Mouse (Mus musculus): ENCODE results near the gene Fmnl2. TPM values are rescaled to one million over a fixed set of nuclear protein-coding genes. Genes with fewer than 3 reads are reported as not detected.

The Fmnl2 gene
- total and polyA plus RNA-seq, 3 experiments = 0.42 to 2.8 (median 2.1) TPM

- Histone ChIP-seq H3K4me1 (ENCODE audit: control insufficient read depth in 1 of 2, insufficient read depth in 2 of 2) (no peaks in the 10 kb centered on the region), H3K4me3 (replicated peaks in 1 of 3; ENCODE audit: low read depth in 2 of 3, low read length in 2 of 3, poor library complexity in 1 of 3) (no peak overlapping the region), H3K79me2 (replicated peaks; ENCODE audit: control insufficient read depth, extremely low read depth, insufficient read depth, poor library complexity, severe bottlenecking) (no peaks in the 10 kb centered on the region), H3K9ac (ENCODE audit: insufficient read depth, low read depth) (no peak overlapping the region), H3K4me2 (ENCODE audit: insufficient read depth, low read depth, poor library complexity, severe bottlenecking) (no peak overlapping the region), H3K27ac (ENCODE audit: insufficient read depth, low read depth) (no peak overlapping the region), H3K36me3 (replicated peaks in 1 of 2; ENCODE audit: control insufficient read depth in 1 of 2, insufficient read depth in 1 of 2, low read length in 1 of 2) (no peaks in the 10 kb centered on the region), H3K27me3 (replicated peaks) (no peaks in the 10 kb centered on the region), H3K9me3 (replicated peaks; ENCODE audit: low read length) (no peaks in the 10 kb centered on the region)
- TF ChIP-seq ZC3H11A (IDR thresholded peaks at IDR 0.05; ENCODE audit: low read depth, low read length) (no peak), MEF2A (IDR thresholded peaks at IDR 0.05; ENCODE audit: borderline replicate concordance, low read depth, low read length) (no peak)
- DNase-seq (ENCODE audit: extremely low read depth) = no peak
- dilution Hi-C loops (cut with MboI; ENCODE audit: extremely low pct_ligation_motif_present, extremely low pct_unique_long_range_greater_than_20kb, low sequenced_read_pairs) = no loop called here
- in situ Hi-C loops (cut with MboI; ENCODE audit: low pct_ligation_motif_present, low pct_unique_long_range_greater_than_20kb, low sequenced_read_pairs) = no loop called here
Observed at GRCm38 (mm10) chr2:52875801-52876200, 18.1 kb downstream of the Fmnl2 start.

DNA sequence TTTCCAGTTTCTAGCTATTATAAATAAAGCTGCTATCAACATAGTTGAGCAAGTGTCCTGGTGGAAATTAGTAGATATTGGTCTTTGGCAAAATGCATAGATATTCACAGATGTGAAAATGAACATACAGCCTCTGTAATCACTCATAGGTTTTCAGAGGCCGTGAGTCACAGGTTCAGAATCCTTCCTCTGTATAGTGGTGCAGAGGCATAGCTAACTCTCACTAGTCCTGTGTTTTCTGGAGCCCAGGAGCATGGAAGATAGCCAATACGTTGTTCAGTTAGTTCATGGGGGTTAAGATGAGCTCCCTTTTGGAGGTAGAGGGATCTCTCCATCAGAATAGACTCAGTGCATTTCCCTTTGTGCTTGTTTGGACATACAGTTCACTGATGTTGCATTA is 25.7 kb downstream of the Fmnl2 start:
- TF ChIP-seq NELFE (IDR thresholded peaks at IDR 0.05; ENCODE audit: low read depth, low read length) (no peak), POLR2AphosphoS2 (IDR thresholded peaks at IDR 0.05; ENCODE audit: low read depth, low read length) (no peak), TBP (conservative IDR thresholded peaks at IDR 0.05; ENCODE audit: low read depth, low read length) (no peak), CTCF (conservative IDR thresholded peaks at IDR 0.05 in 1 of 2, IDR thresholded peaks at IDR 0.05 in 1 of 2; ENCODE audit: low read depth in 2 of 2, low read length in 2 of 2) (no peak), MAFK (IDR thresholded peaks at IDR 0.05; ENCODE audit: insufficient replicate concordance, low read length) (no peak), EP300 (IDR thresholded peaks at IDR 0.05; ENCODE audit: low read length) (no peak), ZMIZ1 (IDR thresholded peaks at IDR 0.05; ENCODE audit: low read depth, low read length) (no peak)
- Histone ChIP-seq H3K79me2 (replicated peaks; ENCODE audit: control insufficient read depth, extremely low read depth, insufficient read depth, poor library complexity, severe bottlenecking) (no peaks in the 10 kb centered on the region), H3K36me3 (replicated peaks in 1 of 2; ENCODE audit: control insufficient read depth in 1 of 2, insufficient read depth in 1 of 2, low read length in 1 of 2) (no peaks in the 10 kb centered on the region), H3K4me1 (ENCODE audit: control insufficient read depth in 1 of 2, insufficient read depth in 2 of 2) (peaks cover 0 to 7% of the 10 kb centered on the region in 2 experiments; a peak in 2 of 4 replicates), H3K9ac (ENCODE audit: insufficient read depth, low read depth) (no peak overlapping the region), H3K27ac (ENCODE audit: insufficient read depth, low read depth) (no peak overlapping the region), H3K4me3 (replicated peaks in 1 of 3; ENCODE audit: low read depth in 2 of 3, low read length in 2 of 3, poor library complexity in 1 of 3) (no peak overlapping the region), H3K27me3 (replicated peaks) (no peaks in the 10 kb centered on the region), H3K9me3 (replicated peaks; ENCODE audit: low read length) (no peaks in the 10 kb centered on the region), H3K4me2 (ENCODE audit: insufficient read depth, low read depth, poor library complexity, severe bottlenecking) (no peak overlapping the region)
- dilution Hi-C loops (cut with MboI; ENCODE audit: extremely low pct_ligation_motif_present, extremely low pct_unique_long_range_greater_than_20kb, low sequenced_read_pairs) = no loop called here
- in situ Hi-C loops (cut with MboI; ENCODE audit: low pct_ligation_motif_present, low pct_unique_long_range_greater_than_20kb, low sequenced_read_pairs) = no loop called here
- DNase-seq (ENCODE audit: extremely low read depth) = no peak

DNA sequence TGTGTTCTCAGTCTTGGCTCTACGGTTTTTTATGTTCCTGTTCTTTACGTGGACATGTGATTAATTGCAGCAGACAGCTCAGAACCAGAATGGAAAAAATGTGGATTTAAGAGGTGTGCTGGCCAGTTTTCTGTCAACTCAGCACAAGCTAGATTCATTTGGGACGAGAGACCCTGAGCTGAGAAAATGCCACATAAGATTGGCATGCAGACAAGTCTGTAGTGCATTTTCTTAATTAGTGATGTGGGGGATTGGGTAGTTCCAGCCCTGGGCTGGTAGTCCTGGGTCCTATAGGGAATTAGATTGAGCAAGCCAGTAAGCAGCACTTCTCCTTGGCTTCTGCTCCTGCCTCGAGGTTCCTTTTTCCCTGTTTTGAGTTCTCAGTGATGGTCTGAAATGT is 26.4 kb downstream of the Fmnl2 start:
- Histone ChIP-seq H3K79me2 (replicated peaks; ENCODE audit: control insufficient read depth, extremely low read depth, insufficient read depth, poor library complexity, severe bottlenecking) (no peaks in the 10 kb centered on the region), H3K4me1 (ENCODE audit: control insufficient read depth in 1 of 2, insufficient read depth in 2 of 2) (peaks cover 0 to 7% of the 10 kb centered on the region in 2 experiments; a peak in 2 of 4 replicates), H3K4me3 (replicated peaks in 1 of 3; ENCODE audit: low read depth in 2 of 3, low read length in 2 of 3, poor library complexity in 1 of 3) (no peak overlapping the region), H3K4me2 (ENCODE audit: insufficient read depth, low read depth, poor library complexity, severe bottlenecking) (no peak overlapping the region), H3K36me3 (replicated peaks in 1 of 2; ENCODE audit: control insufficient read depth in 1 of 2, insufficient read depth in 1 of 2, low read length in 1 of 2) (no peaks in the 10 kb centered on the region), H3K9me3 (replicated peaks; ENCODE audit: low read length) (no peaks in the 10 kb centered on the region), H3K27me3 (replicated peaks) (no peaks in the 10 kb centered on the region), H3K27ac (ENCODE audit: insufficient read depth, low read depth) (no peak overlapping the region), H3K9ac (ENCODE audit: insufficient read depth, low read depth) (no peak overlapping the region)
- TF ChIP-seq USF1 (IDR thresholded peaks at IDR 0.05; ENCODE audit: low read depth, low read length) = no peak
- no peak for TF ChIP-seq ZKSCAN1 (IDR thresholded peaks at IDR 0.05; ENCODE audit: borderline replicate concordance, low read depth, low read length)
- no peak for TF ChIP-seq ELF1 (IDR thresholded peaks at IDR 0.05; ENCODE audit: low read depth, low read length)
- no peak for TF ChIP-seq MXI1 (IDR thresholded peaks at IDR 0.05; ENCODE audit: low read depth, low read length)
- no peak for TF ChIP-seq ZNF384 (IDR thresholded peaks at IDR 0.05; ENCODE audit: low read depth, low read length)
- no peak for TF ChIP-seq RAD21 (IDR thresholded peaks at IDR 0.05; ENCODE audit: low read depth, low read length)
- TF ChIP-seq SIN3A (IDR thresholded peaks at IDR 0.05; ENCODE audit: low read length) = no peak
- no peak for TF ChIP-seq EP300 (IDR thresholded peaks at IDR 0.05; ENCODE audit: low read length)
- no peak for TF ChIP-seq BHLHE40 (IDR thresholded peaks at IDR 0.05; ENCODE audit: low read depth, low read length)
- no peak for TF ChIP-seq GABPA (IDR thresholded peaks at IDR 0.05; ENCODE audit: insufficient replicate concordance, low read depth, low read length)
- no peak for TF ChIP-seq NELFE (IDR thresholded peaks at IDR 0.05; ENCODE audit: low read depth, low read length)
- TF ChIP-seq CTCF (conservative IDR thresholded peaks at IDR 0.05 in 1 of 2, IDR thresholded peaks at IDR 0.05 in 1 of 2; ENCODE audit: low read depth in 2 of 2, low read length in 2 of 2) = no peak
- in situ Hi-C loops (cut with MboI; ENCODE audit: low pct_ligation_motif_present, low pct_unique_long_range_greater_than_20kb, low sequenced_read_pairs) (no loop called here), dilution Hi-C loops (cut with MboI; ENCODE audit: extremely low pct_ligation_motif_present, extremely low pct_unique_long_range_greater_than_20kb, low sequenced_read_pairs) (no loop called here)
- DNase-seq (ENCODE audit: extremely low read depth) = no peak

Measured in CH12.LX (cell line).